Mouse (Mus musculus): ENCODE measurements around the gene Taok3. TPM values are rescaled to one million over a fixed set of nuclear protein-coding genes. Genes with fewer than 3 reads are reported as not detected.

Taok3 gene
- polyA plus RNA-seq, 1 experiment from 2014 or later = 16.4 TPM

DNA sequence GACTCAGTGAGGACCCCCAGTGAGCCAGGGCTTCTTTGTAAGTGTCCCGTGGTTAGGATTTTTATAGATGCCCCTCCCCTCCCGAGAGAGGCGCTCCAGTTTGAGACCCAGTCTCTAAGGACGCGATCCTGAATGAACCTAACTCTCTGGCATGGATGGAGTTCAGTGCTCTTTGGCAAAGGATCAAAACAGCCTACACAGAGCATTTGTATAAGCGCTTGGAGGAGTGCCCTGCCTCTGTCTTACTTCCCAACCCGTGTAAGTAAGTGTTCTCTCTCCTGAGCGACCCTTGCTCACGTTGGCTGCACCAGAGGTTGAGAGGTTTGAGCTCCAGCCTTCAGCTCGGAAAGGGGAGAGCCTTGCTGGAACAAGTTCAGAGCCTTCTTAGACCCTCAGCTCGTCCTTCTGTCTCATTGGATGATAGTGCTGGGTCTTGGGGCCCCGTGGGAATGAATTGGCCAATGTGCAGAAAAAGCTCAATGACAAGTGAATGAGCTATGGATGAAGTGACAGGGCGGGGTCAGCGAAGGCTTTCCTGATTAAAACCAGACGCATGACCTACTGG lies 33.7 kb downstream of the Taok3 start:
- no peak overlapping the region for H3K4me3 ChIP-seq
- WGBS = 82% methylated on average over 15 of the region's 15 CpGs
- no peaks in the 10 kb centered on the region for H3K27me3 ChIP-seq (ENCODE audit: insufficient read depth, poor library complexity, severe bottlenecking)
- H3K9me3 ChIP-seq = no peaks in the 10 kb centered on the region; the same call in 1 of the 2 replicates
- H3K27ac ChIP-seq = no peak overlapping the region
- no peak for DNase-seq (ENCODE audit: low spot score)
- H3K36me3 ChIP-seq = 0 out of 2 replicates have a peak, but pooled peaks cover 4% of the 10 kb centered on the region
- peaks cover 2% of the 10 kb centered on the region; the same call in 1 of the 2 replicates for H3K4me1 ChIP-seq (replicated peaks)

DNA sequence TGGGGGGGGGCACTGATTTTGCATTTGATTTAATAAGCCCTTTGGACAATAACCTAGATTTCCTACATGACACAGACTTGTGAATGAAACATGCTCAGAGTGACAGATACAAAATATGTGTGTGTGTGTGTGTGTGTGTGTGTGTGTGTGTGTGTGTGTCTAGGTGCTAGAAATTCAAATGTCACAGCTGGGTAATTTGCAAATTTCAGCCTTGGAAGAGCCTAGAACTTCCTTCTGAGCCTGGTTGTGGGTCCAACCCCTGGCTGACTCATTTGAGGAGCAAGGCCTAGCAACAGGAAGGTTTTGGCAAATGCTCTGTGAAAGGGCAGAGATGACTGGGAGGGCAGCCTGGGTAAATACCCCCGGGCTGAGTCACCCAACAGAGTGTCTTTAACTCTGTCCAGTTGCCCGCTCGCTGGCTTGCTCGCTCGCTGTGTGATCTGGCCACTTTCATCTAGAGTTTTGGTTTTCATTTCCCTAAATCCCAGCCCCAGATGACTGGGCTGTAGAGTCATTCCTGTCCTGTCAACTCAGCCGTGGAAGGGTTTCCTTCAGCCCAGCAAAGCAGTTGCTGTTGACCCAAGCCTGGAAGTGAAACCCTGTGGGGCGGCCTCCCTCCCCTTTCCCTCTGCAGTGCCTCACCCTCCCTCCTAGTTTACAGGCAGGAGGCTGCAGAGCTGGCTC lies 38.5 kb downstream of the Taok3 start:
- 0 out of 2 replicates have a peak, but pooled peaks cover 4% of the 10 kb centered on the region for H3K36me3 ChIP-seq
- no peaks in the 10 kb centered on the region for H3K27me3 ChIP-seq (ENCODE audit: insufficient read depth, poor library complexity, severe bottlenecking)
- H3K27ac ChIP-seq = no peak overlapping the region
- 68% methylated on average over 7 of the region's 7 CpGs for WGBS
- H3K4me3 ChIP-seq = no peak overlapping the region
- H3K4me1 ChIP-seq (replicated peaks) = peaks cover 18% of the 10 kb centered on the region
- no peaks in the 10 kb centered on the region for H3K9me3 ChIP-seq
- no peak for DNase-seq (ENCODE audit: low spot score)

GRCm38 (mm10) chr5:117159326-117159725 lies 39.4 kb downstream of the Taok3 start:
- no peak overlapping the region for H3K4me3 ChIP-seq
- no peaks in the 10 kb centered on the region for H3K27me3 ChIP-seq (ENCODE audit: insufficient read depth, poor library complexity, severe bottlenecking)
- no peak overlapping the region for H3K27ac ChIP-seq
- H3K9me3 ChIP-seq = no peaks in the 10 kb centered on the region
- 76% methylated on average over 8 of the region's 8 CpGs for WGBS
- H3K36me3 ChIP-seq = no peaks in the 10 kb centered on the region
- no peak for DNase-seq (ENCODE audit: low spot score)
- peaks cover 18% of the 10 kb centered on the region for H3K4me1 ChIP-seq (replicated peaks)

DNA sequence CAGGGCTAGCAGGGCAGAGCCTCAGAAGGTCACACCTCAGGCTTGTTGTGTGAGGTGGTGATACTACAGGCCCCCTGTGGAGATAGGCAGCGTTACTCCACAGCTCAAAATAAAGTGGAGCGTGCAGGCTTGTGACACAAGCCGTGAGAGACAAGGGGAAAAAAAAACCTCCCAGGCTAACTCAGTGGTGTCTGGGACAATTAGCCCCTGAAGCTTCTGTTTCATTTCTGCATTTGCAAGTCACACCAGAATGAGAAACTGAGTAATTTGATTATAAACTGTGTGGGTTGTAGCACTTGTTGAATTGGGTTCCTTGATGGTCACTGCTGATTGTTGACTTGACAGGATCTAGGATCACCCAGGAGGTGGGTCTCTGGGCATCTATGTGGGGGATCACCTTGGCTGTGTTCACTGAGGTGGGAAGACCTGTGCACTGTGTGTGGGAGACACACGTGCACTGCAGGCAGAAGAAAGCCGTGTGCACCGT lies 39.9 kb downstream of the Taok3 start:
- Histone ChIP-seq H3K9me3 (no peaks in the 10 kb centered on the region), H3K27me3 (ENCODE audit: insufficient read depth, poor library complexity, severe bottlenecking) (no peaks in the 10 kb centered on the region), H3K4me3 (no peak overlapping the region), H3K36me3 (no peaks in the 10 kb centered on the region), H3K4me1 (replicated peaks) (peaks cover 18% of the 10 kb centered on the region), H3K27ac (no peak overlapping the region)
- DNase-seq (ENCODE audit: low spot score) = no peak
- WGBS = 55% methylated on average over 6 of the region's 6 CpGs

GRCm38 (mm10) chr5:117160499-117160898 lies 40.6 kb downstream of the Taok3 start:
- Histone ChIP-seq H3K9me3 (no peaks in the 10 kb centered on the region), H3K4me3 (no peak overlapping the region), H3K4me1 (replicated peaks) (peaks cover 18% of the 10 kb centered on the region), H3K27ac (no peak overlapping the region), H3K27me3 (ENCODE audit: insufficient read depth, poor library complexity, severe bottlenecking) (no peaks in the 10 kb centered on the region), H3K36me3 (no peaks in the 10 kb centered on the region)
- no peak for DNase-seq (ENCODE audit: low spot score)
- WGBS = 62% methylated on average over 10 of the region's 10 CpGs

GRCm38 (mm10) chr5:117163790-117164189 lies 43.9 kb downstream of the Taok3 start:
- Histone ChIP-seq H3K9me3 (no peaks in the 10 kb centered on the region), H3K27me3 (ENCODE audit: insufficient read depth, poor library complexity, severe bottlenecking) (no peaks in the 10 kb centered on the region), H3K4me3 (no peak overlapping the region), H3K4me1 (replicated peaks) (peaks cover 18% of the 10 kb centered on the region), H3K27ac (no peak overlapping the region), H3K36me3 (no peaks in the 10 kb centered on the region)
- no peak for DNase-seq (ENCODE audit: low spot score)
- 97% methylated on average over 13 of the region's 13 CpGs for WGBS

DNA sequence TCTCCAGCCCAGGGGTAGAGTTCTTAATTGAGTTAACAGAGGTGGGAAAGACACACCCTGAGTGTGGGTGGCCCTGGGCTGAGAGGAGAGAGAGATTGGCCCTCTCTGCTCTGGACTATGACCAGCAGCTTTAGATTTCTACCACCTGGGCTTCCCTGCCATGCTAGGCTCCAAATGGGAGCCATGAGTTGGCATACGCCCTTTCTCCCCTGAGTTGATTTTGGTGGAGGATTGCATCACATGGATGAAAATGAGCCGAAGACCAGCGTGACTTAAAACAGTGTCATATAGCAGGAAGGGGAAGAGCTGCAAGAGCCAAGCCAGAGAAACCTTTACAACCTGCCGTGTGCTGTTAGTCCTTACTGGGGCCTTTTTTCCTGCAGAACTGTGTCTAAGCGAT lies 44.6 kb downstream of the Taok3 start:
- H3K27me3 ChIP-seq (ENCODE audit: insufficient read depth, poor library complexity, severe bottlenecking) = no peaks in the 10 kb centered on the region
- no peak overlapping the region for H3K27ac ChIP-seq
- no peaks in the 10 kb centered on the region for H3K36me3 ChIP-seq
- H3K4me3 ChIP-seq = no peak overlapping the region
- no peak for DNase-seq (ENCODE audit: low spot score)
- no peaks in the 10 kb centered on the region for H3K9me3 ChIP-seq
- H3K4me1 ChIP-seq (replicated peaks) = peaks cover 17% of the 10 kb centered on the region; the same call in 1 of the 2 replicates
- WGBS = 88% methylated on average over 5 of the region's 5 CpGs

- H3K27ac ChIP-seq = no peak overlapping the region
- no peak for DNase-seq (ENCODE audit: low spot score)
- no peaks in the 10 kb centered on the region for H3K9me3 ChIP-seq
- H3K36me3 ChIP-seq = no peaks in the 10 kb centered on the region
- no peaks in the 10 kb centered on the region for H3K27me3 ChIP-seq (ENCODE audit: insufficient read depth, poor library complexity, severe bottlenecking)
- 0 out of 2 replicates have a peak, but pooled peaks cover 12% of the 10 kb centered on the region for H3K4me1 ChIP-seq (replicated peaks)
- no peak overlapping the region for H3K4me3 ChIP-seq
- WGBS = 93% methylated on average over 2 of the region's 2 CpGs
These were observed 45.0 kb downstream of the Taok3 start for GRCm38 (mm10) chr5:117164923-117165322.

DNA sequence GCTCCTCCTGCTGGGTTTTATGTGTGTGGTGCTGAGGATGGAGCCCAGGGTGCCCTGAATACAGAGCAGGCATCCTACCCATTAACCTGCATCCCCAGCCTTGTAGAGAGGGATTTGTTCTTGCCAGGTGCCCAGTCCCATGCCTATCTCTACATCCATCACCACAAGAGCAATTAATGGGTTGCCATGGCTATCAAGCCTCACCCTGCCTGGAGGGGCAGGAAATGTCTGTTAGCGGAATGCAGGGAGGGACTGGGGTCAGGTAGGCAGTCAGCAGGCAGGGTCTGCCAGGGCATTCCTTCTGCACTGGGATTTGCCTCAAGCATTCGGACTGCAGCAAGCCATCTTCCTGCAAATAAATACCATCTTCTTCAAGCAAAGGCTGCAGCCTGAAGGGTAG lies 46.0 kb downstream of the Taok3 start:
- 0 out of 2 replicates have a peak, but pooled peaks cover 7% of the 10 kb centered on the region for H3K4me1 ChIP-seq (replicated peaks)
- no peak for DNase-seq (ENCODE audit: low spot score)
- H3K27ac ChIP-seq = no peak overlapping the region
- no peaks in the 10 kb centered on the region for H3K27me3 ChIP-seq (ENCODE audit: insufficient read depth, poor library complexity, severe bottlenecking)
- no peaks in the 10 kb centered on the region for H3K36me3 ChIP-seq
- H3K9me3 ChIP-seq = no peaks in the 10 kb centered on the region
- WGBS = 70% methylated on average over 2 of the region's 2 CpGs
- no peak overlapping the region for H3K4me3 ChIP-seq

DNA sequence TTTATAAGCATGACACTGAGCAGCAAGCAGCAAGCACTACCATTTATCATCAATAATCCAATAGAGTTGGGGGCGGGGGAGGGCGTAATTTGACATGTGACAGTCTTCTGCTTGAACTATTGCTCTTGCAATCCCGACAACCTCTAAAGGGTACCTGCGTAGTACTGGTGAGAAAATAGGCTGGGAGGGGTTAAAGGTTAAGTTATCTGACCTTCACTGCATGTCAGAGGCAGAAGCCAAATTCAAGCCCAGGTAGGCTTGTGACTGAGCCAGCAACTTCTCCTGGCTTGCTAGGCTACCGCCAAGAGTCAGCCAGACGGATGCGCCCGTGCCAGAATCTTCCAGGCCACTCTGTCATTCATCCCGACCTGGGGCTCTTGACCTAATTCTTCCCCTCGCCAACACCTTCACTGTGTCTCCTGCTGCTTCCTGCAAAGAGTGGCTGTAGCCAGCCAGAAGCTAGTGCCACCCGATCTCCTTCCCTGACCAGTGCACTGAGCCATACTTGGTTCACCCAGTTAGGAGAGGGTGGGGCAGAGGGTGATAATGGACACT lies 47.0 kb downstream of the Taok3 start:
- DNase-seq (ENCODE audit: low spot score) = no peak
- 89% methylated on average over 11 of the region's 11 CpGs for WGBS
- H3K4me3 ChIP-seq = no peak overlapping the region
- H3K4me1 ChIP-seq (replicated peaks) = 0 out of 2 replicates have a peak, but pooled peaks cover 6% of the 10 kb centered on the region
- no peaks in the 10 kb centered on the region for H3K27me3 ChIP-seq (ENCODE audit: insufficient read depth, poor library complexity, severe bottlenecking)
- H3K27ac ChIP-seq = no peak overlapping the region
- H3K9me3 ChIP-seq = no peaks in the 10 kb centered on the region
- no peaks in the 10 kb centered on the region for H3K36me3 ChIP-seq

DNA sequence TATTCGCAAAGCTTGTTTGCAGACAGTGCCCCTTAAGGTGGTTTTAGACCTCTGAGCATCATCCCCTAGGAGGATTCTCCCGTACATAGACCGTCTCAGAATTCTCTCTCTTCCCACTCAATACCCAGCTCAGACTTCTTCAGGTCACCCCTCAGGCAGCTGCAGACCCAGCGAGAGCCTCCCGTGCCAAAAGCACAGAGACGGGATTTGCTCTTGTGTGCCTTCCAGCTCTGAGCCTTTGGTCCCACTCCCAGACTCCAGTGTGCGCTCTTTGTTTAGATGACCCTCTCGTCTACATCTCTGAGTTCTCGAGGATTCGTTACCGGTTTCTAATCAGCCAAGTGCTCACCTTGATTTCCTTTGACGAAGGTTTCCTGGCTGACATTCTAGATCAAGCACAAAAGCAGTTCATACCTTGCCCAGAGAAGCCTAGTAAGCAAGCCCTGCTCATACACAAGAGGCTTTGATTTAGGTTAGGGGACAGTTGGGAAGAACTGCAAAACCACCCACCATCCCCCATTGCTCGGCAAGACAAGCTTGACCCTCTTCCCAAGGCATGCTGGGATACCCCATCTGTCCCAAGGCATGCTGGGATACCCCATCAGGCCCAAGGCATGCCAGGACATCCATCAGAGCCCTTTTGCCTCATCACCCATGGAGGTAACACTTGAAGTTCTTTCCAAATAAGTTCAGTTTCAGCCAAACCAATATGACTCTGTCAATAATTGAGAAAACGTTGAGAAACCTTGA lies 48.6 kb downstream of the Taok3 start:
- no peaks in the 10 kb centered on the region for H3K9me3 ChIP-seq
- H3K36me3 ChIP-seq = no peaks in the 10 kb centered on the region
- H3K27me3 ChIP-seq (ENCODE audit: insufficient read depth, poor library complexity, severe bottlenecking) = no peaks in the 10 kb centered on the region
- H3K4me3 ChIP-seq = no peak overlapping the region
- H3K4me1 ChIP-seq (replicated peaks) = 0 out of 2 replicates have a peak, but pooled peaks cover 3% of the 10 kb centered on the region
- 91% methylated on average over 14 of the region's 14 CpGs for WGBS
- no peak for DNase-seq (ENCODE audit: low spot score)
- H3K27ac ChIP-seq = no peak overlapping the region

- peaks cover 9% of the 10 kb centered on the region; the same call in 1 of the 2 replicates for H3K4me1 ChIP-seq (replicated peaks)
- no peaks in the 10 kb centered on the region for H3K27me3 ChIP-seq (ENCODE audit: insufficient read depth, poor library complexity, severe bottlenecking)
- no peaks in the 10 kb centered on the region for H3K36me3 ChIP-seq
- H3K4me3 ChIP-seq = no peak overlapping the region
- no peaks in the 10 kb centered on the region for H3K9me3 ChIP-seq
- no peak for DNase-seq (ENCODE audit: low spot score)
- WGBS = 94% methylated on average over 7 of the region's 7 CpGs
- H3K27ac ChIP-seq = no peak overlapping the region
These were observed 54.1 kb downstream of the Taok3 start for GRCm38 (mm10) chr5:117174057-117174456.

All from hindbrain, embryonic 10.5 days (tissue).